Mouse (Mus musculus) embryonic facial prominence, embryonic 12.5 days (tissue): Measurements from ENCODE around the gene Thbs4. TPM values are rescaled to one million over a fixed set of nuclear protein-coding genes. Genes with fewer than 3 reads are reported as not detected.
A peak's percentile ranks its signal among the peaks of the same experiment; 100 is the strongest.
"Not testable (repeated sequence)": the region's sequence is repeated elsewhere in the genome, so short reads cannot be mapped to it uniquely, and the experiment has no call there.

Experiments
- ATAC-seq: fragments of 200-750 bp; cut with Nextera tagmentation; 2 replicates; pipeline ENCODE4 v1.8.0; 2017; ENCODE audit not compliant: insufficient number of reproducible peaks, insufficient read depth, low FRiP score, low TSS enrichment
- H3K27ac ChIP-seq: fragments of 300-500 bp; sonication (generic); 2 replicates; pipeline ENCODE4 v1.5.1; 2016; ENCODE audit warnings: mild to moderate bottlenecking
- H3K27me3 ChIP-seq: fragments of 300-500 bp; sonication (generic); 2 replicates; pipeline ENCODE4 v1.6.1; 2016; ENCODE audit warnings: mild to moderate bottlenecking, moderate library complexity
- H3K36me3 ChIP-seq: fragments of 300-500 bp; sonication (generic); 2 replicates; pipeline ENCODE4 v1.6.1; 2016; ENCODE audit warnings: mild to moderate bottlenecking
- H3K4me1 ChIP-seq: fragments of 300-500 bp; sonication (generic); 2 replicates; pipeline ENCODE4 v1.6.1; 2016
- H3K4me2 ChIP-seq: fragments of 300-500 bp; sonication (generic); replicated peaks from 2 replicates; pipeline ENCODE4 v1.6.1; 2016; ENCODE audit warnings: mild to moderate bottlenecking, moderate library complexity
- H3K4me3 ChIP-seq: fragments of 300-500 bp; sonication (generic); 2 replicates; pipeline ENCODE4 v1.5.1; 2016; ENCODE audit warnings: mild to moderate bottlenecking
- H3K9ac ChIP-seq: fragments of 300-500 bp; sonication (generic); 2 replicates; pipeline ENCODE4 v1.6.1; 2016; ENCODE audit warnings: mild to moderate bottlenecking, moderate library complexity
- H3K9me3 ChIP-seq: fragments of 300-500 bp; sonication (generic); 2 replicates; pipeline ENCODE4 v1.6.1; 2016; ENCODE audit warnings: mild to moderate bottlenecking, moderate library complexity
- WGBS: fragments of 180-500 bp; shearing (Covaris S2); methylation state at CpG from one replicate; pipeline ENCODE4 v1.1.7; 2016; 5-methylcytosine and 5-hydroxymethylcytosine counted together
- polyA plus RNA-seq: library from polyadenylated mRNA; unstranded; fragments of >200 nt; fragmentation: Nextera tagmentation; extraction: Ambion mirVana; gene quantifications from 2 replicates; pipeline ENCODE4 v1.2.1, GENCODE M21; 2016

Thbs4 gene
- polyA plus RNA-seq = 13.4 and 14.5 TPM in 2 replicates

DNA sequence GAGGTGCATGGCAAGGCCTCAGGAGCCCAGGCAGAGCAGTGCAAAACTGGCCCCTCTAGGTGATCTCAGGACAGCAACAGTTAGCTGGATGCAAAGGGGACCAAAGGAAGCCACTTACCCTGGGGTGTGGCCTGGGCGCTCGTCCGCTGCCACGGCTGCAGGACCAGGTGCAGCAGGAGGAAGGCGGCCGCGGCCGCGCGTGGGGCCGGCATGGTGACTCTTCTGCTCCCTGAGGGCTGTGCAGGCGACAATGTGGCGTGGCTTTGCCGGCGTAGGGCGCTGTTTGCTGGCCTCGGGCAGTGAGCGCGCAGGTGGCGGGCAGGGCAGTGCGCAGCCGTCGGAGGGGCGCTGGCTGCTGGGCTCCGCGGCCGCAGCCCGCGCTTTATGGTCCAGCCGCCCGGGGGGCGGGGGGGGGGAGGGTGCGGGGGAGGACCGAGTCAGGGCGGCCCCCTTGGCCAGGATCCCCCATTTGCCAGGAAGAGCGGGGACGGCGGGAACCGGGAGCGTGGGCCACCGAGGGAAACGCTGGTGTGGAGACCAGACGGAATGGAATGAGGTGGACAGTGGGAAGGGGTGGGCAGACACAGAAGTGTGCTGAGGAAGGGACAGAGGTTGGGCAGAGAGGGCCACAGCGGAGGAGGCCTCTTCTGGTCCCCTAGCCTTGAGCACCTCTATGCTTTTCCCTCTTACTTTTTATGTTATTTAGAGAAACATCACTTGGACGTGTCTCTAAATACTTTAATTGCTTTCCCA, at the start of gene Thbs4:
Thbs4 (minus strand) TSS at position 357 of the 753 bp plus-strand sequence.
- Histone ChIP-seq H3K36me3 (no peaks in the 10 kb centered on the region), H3K9ac (peak within 1 kb of the TSS; percentile 31; the same call in 1 of the 2 replicates), H3K4me3 (peak within 1 kb of the TSS; percentile 40), H3K27ac (no peak within 1 kb of the TSS), H3K9me3 (no peaks in the 10 kb centered on the region), H3K4me1 (peaks cover 3% of the 10 kb centered on the region; the same call in 1 of the 2 replicates), H3K4me2 (peak within 1 kb of the TSS; percentile 71), H3K27me3 (peaks cover 14% of the 10 kb centered on the region)
- no peak for ATAC-seq
- 6% methylated on average over 38 of the region's 45 CpGs for WGBS

DNA sequence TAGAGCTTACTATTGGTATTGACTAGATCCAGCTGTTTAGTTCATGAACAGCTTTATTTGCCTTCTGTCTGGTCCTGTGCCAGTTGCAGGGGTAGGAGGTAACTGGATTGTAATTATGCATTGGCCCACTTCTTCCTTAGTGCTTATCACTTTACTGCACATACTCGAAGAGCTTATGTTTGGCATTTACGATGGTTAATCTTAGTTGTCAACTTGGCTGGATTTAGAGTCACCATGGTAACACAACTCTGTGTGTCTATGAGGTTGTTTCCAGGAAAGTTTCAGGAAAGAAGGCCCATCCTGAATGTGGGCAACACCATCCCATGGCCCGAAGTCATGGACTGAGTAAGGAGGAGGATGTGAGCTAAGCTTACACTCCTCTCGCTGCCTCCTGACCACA, 38.5 kb upstream of the Thbs4 start:
- Histone ChIP-seq H3K4me2 (no peak overlapping the region), H3K27ac (no peak overlapping the region), H3K4me1 (peaks cover 7% of the 10 kb centered on the region; the same call in 1 of the 2 replicates), H3K4me3 (no peak overlapping the region), H3K9me3 (no peaks in the 10 kb centered on the region), H3K9ac (no peak overlapping the region), H3K36me3 (no peaks in the 10 kb centered on the region), H3K27me3 (no peaks in the 10 kb centered on the region)
- 89% methylated on average over 4 of the region's 4 CpGs for WGBS
- ATAC-seq = no peak

DNA sequence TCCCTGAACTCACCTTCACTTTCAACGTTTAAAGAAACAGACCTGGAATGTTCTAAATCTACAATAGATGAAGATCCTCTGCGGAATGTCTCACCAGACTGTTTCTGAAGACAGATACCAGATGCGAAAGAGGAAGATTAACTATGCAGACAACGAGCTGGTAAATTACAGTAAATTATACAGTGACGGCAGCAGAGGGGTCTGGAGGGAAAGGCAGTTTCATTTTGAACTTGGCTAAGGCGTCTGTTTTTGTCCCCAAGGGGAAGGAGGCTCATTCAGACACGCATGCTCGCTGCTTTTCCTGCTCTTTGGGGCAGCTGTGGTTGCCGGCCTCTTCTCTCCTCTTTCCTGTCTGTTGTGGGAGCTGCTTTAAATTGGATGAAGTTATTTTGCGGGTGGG, 34.2 kb upstream of the Thbs4 start:
- Histone ChIP-seq H3K4me1 (peaks cover 7% of the 10 kb centered on the region; the same call in 1 of the 2 replicates), H3K9me3 (no peaks in the 10 kb centered on the region), H3K4me2 (no peak overlapping the region; the same call in 1 of the 2 replicates), H3K4me3 (no peak overlapping the region), H3K27me3 (no peaks in the 10 kb centered on the region), H3K27ac (no peak overlapping the region), H3K36me3 (no peaks in the 10 kb centered on the region), H3K9ac (no peak overlapping the region)
- WGBS = 44% methylated on average over 10 of the region's 10 CpGs
- no peak for ATAC-seq

DNA sequence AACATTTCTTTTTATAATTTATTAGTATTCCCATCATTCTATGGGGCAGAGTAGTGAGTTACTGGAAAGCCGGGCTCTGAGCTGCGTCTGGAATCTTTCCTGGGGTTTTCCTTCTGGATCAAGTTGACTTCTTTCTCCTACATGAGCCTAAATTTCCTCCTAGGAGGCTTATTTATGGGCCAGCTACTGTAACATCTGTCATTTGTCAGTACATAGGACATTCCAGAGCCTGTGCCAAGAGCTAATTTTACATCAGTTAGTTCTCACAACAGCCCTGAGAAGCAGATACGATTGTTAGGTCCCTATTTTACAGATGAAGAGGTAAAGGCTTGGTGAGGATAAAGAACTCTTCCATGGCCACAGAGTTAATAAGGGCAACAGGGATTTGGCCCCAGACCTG, 22.7 kb upstream of the Thbs4 start:
- H3K9me3 ChIP-seq = no peaks in the 10 kb centered on the region
- no peak overlapping the region for H3K4me2 ChIP-seq
- H3K9ac ChIP-seq = no peak overlapping the region
- H3K4me1 ChIP-seq = no peaks in the 10 kb centered on the region
- H3K36me3 ChIP-seq = no peaks in the 10 kb centered on the region
- no peak for ATAC-seq
- no peak overlapping the region for H3K27ac ChIP-seq
- WGBS = 72% methylated on average over 3 of the region's 3 CpGs
- H3K4me3 ChIP-seq = no peak overlapping the region
- no peaks in the 10 kb centered on the region for H3K27me3 ChIP-seq

DNA sequence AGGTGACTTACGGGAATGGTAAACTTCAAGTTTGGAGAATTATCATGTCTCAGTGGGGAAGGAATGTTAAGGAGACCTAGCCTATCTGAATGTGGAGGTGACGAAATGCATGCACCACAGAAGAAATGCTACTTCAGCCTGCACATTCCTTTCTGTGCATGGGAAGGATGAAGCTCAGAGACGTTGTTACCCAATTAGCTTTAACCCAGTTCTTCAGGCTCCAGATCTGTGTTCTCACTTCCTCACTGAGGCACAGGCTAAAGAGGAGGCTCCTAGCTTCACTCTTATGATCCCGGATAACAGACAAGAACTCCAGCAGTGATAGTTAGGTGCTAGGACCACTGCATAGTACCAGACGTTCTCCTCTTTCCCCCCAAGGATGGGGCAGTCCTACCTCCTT, 21.7 kb upstream of the Thbs4 start:
- Histone ChIP-seq H3K4me3 (no peak overlapping the region), H3K9ac (no peak overlapping the region), H3K4me1 (no peaks in the 10 kb centered on the region), H3K9me3 (no peaks in the 10 kb centered on the region), H3K27ac (no peak overlapping the region), H3K36me3 (no peaks in the 10 kb centered on the region), H3K4me2 (no peak overlapping the region), H3K27me3 (no peaks in the 10 kb centered on the region)
- no peak for ATAC-seq
- WGBS = 78% methylated on average over 5 of the region's 5 CpGs

DNA sequence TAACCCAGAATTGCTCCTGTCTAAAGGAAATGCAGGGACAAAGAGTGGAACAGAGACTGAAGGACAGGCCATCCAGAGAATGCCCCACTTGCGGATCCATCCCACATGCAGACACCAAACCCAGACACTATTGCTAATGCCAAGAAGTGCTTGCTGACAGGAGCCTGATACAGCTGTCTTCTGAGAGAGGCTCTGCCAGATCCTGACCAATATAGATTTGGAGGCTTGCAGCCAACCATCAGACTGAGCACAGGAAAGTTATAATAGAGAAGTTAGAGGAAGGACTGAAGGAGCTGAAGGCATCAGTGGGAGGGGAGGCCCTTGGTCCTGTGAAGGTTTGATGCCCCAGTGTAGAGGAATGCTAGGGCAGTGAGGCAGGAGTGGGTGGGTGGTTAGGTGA, 16.0 kb upstream of the Thbs4 start:
- not testable (repeated sequence) for H3K27ac ChIP-seq, H3K36me3 ChIP-seq, H3K9ac ChIP-seq, ATAC-seq, H3K4me2 ChIP-seq, H3K4me1 ChIP-seq, H3K4me3 ChIP-seq, H3K27me3 ChIP-seq, H3K9me3 ChIP-seq
- WGBS = 91% methylated on average over 1 of the region's 1 CpGs

DNA sequence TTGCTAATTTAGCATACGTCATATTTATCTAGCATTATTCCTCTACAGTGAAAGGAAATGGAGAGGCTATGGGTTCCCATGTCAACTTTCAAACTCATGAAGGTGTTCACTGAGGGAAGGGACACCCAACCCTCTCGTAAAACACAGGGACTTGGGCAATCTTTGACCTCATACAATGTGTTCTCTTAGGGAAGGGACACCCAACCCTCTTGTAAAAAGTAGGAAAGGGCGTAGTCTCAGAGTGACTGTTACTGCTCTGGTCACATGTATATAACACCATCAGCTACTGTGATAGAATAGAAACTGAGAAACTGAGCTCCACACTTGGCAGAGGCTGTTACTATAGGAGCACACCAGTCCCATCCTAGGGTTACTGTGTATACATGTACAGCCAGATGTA, 13.2 kb upstream of the Thbs4 start:
- no peaks in the 10 kb centered on the region for H3K36me3 ChIP-seq
- H3K4me2 ChIP-seq = no peak overlapping the region
- no peaks in the 10 kb centered on the region for H3K27me3 ChIP-seq
- ATAC-seq = no peak
- WGBS = 86% methylated on average over 3 of the region's 3 CpGs
- H3K27ac ChIP-seq = no peak overlapping the region
- no peak overlapping the region for H3K9ac ChIP-seq
- no peak overlapping the region for H3K4me3 ChIP-seq
- no peaks in the 10 kb centered on the region; the same call in 1 of the 2 replicates for H3K4me1 ChIP-seq
- no peaks in the 10 kb centered on the region for H3K9me3 ChIP-seq

DNA sequence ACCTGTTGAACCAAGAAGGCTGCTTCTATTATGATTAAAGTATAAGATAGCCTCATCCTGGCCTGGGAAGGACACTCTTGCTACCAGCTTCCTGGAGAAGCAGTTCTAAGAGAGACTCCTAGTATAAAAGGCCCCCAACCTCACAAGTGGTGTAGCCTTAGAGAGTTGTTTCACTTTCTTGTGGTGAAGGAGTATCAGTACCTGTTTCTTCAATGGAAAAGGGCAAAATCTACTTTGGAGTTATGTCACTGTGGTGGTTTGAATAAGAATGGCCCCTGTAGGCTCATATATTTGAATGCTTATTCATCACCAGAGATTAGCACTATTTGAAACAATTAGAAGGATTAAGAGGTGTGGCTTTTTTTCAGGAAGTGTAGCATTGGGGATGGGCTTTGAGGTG, 12.2 kb upstream of the Thbs4 start:
- H3K27me3 ChIP-seq = no peaks in the 10 kb centered on the region
- no peak overlapping the region for H3K27ac ChIP-seq
- H3K36me3 ChIP-seq = no peaks in the 10 kb centered on the region
- ATAC-seq = no peak
- H3K9ac ChIP-seq = no peak overlapping the region
- no peak overlapping the region for H3K4me3 ChIP-seq
- no peak overlapping the region for H3K4me2 ChIP-seq
- H3K9me3 ChIP-seq = no peaks in the 10 kb centered on the region
- H3K4me1 ChIP-seq = no peaks in the 10 kb centered on the region; the same call in 1 of the 2 replicates

DNA sequence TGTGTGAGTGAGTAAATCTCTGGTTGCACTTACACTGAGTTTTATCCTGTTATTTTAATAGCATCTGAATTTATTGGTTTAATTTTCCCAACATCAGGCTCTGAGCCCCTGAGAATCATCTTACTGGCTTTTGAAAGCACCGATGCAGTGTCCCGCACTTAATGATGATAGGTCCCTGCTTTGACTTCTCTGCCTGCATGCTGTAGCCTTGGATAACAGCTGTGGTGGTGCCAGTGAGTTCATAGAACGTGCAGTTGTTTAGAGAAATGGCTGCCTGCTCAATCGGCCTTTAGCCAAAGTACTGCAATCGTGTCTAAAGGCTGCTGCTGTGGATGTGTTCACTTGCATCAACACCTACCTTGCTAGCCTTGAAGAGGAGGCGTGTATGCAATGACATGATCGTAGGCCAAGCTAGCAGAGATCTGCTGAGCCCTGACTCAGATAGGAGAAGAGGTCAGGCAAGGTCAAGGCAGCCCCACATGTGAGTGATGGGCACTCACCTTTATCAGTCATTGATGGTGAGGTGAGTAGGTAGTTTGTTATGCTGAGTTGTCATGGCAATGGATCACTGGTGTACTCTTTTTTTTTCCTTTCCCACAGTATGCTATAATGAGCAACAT, 4.8 kb upstream of the Thbs4 start:
- H3K36me3 ChIP-seq = no peaks in the 10 kb centered on the region
- no peak overlapping the region for H3K4me3 ChIP-seq
- H3K9me3 ChIP-seq = no peaks in the 10 kb centered on the region
- ATAC-seq = no peak
- no peak overlapping the region for H3K9ac ChIP-seq
- H3K27ac ChIP-seq = no peak overlapping the region
- whole genome bisulfite sequencing = 84% methylated on average over 7 of the region's 7 CpGs
- H3K4me1 ChIP-seq = peaks cover 2% of the 10 kb centered on the region
- peaks cover 10% of the 10 kb centered on the region for H3K27me3 ChIP-seq
- H3K4me2 ChIP-seq = no peak overlapping the region

DNA sequence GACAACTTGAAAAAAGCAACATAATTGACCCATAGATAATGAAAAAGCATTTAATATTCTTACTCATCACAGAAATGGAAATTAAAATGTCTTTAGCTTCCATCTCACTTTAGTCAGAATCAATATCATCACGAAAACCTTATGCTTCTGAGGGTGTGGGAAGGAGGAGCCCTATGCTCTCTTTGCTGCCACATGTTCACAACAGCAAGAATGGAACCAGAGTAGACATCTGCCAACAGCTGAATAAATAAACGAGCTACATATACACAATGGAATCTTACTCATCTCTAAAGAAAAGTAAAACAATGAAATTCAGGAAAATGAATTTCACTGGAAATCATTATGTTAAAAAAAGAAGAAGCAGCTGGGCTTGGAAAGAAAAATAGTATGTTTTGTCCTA, 4.2 kb upstream of the Thbs4 start:
- H3K36me3 ChIP-seq = no peaks in the 10 kb centered on the region
- H3K9ac ChIP-seq = no peak overlapping the region
- H3K9me3 ChIP-seq = no peaks in the 10 kb centered on the region
- no peak overlapping the region for H3K4me3 ChIP-seq
- 73% methylated on average over 2 of the region's 2 CpGs for WGBS
- H3K4me2 ChIP-seq = no peak overlapping the region
- no peak overlapping the region for H3K27ac ChIP-seq
- no peak for ATAC-seq
- H3K4me1 ChIP-seq = peaks cover 3% of the 10 kb centered on the region
- H3K27me3 ChIP-seq = peaks cover 14% of the 10 kb centered on the region

DNA sequence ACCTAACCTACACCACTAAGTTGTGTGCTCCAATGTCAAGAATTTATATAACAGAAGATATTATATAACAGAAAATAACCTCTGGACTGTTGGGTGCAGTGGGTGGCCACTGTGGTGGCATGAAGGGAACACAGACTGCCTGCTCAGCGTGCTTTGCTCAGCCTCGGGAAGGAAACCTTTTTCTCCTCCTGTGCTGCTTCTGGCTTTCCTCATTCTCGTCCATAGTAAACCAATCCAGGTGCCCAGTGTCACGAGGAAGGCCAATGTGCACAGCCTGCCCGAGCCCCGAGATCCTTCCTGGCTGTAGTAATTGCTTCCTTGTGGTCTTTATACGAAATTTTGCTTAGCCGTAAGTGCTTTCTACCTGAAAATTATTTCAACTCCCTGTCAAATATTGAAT, 982 bp downstream of the Thbs4 start:
- H3K4me2 ChIP-seq = 0 out of 2 replicates have a peak overlapping the region, but pooled peaks have one; percentile 71
- no peak overlapping the region for H3K27ac ChIP-seq
- no peak overlapping the region for H3K9ac ChIP-seq
- 22% methylated on average over 8 of the region's 8 CpGs for WGBS
- H3K4me3 ChIP-seq = no peak overlapping the region
- H3K27me3 ChIP-seq = peaks cover 14% of the 10 kb centered on the region
- no peaks in the 10 kb centered on the region for H3K36me3 ChIP-seq
- peaks cover 3% of the 10 kb centered on the region; the same call in 1 of the 2 replicates for H3K4me1 ChIP-seq
- H3K9me3 ChIP-seq = no peaks in the 10 kb centered on the region
- ATAC-seq = no peak

DNA sequence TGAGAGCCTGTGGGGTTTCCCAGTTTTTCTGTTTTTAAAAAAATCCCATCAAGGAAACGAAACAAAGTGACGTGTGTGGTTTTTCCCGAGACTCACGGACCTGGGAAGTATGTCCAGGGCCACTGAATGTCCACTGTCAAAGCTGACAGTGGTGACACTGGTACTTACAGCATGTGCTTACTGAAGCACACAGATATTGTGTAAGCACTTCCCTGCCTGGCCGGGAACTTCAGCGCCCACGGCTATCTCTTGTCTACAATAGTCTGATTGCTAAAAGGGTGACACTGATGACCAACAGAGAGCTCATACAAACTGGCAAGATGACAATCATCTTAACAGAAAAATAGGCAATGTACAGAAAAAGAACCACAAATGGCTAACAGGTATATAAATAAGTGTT, 3.1 kb downstream of the Thbs4 start:
- Histone ChIP-seq H3K27me3 (peaks cover 14% of the 10 kb centered on the region), H3K27ac (no peak overlapping the region), H3K4me3 (no peak overlapping the region), H3K36me3 (no peaks in the 10 kb centered on the region), H3K9ac (no peak overlapping the region), H3K9me3 (no peaks in the 10 kb centered on the region), H3K4me2 (no peak overlapping the region), H3K4me1 (peaks cover 3% of the 10 kb centered on the region; the same call in 1 of the 2 replicates)
- 87% methylated on average over 7 of the region's 7 CpGs for WGBS
- ATAC-seq = no peak
